Comparison of ENCODE assay signal across 16 mouse cellular contexts in the genomic region with DNA sequence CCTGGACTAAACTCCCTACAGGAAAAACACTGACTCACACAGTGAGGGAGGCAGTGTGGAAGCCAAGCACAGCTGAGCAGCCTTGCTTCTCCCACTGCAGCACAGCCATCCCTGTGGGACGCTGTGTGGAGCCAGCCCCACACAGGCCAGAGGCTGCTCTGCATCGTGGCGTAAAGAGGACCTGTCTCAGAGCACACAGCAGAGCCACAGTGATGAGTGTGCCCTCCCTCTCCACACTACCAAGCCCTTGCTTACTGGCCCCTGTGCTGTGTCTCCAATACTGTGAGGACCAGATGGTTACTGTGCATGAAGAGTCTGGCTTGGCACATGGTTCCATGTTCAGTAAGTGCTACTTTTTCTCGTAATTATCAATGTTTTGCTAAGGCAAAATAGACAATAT.
A peak's percentile ranks its signal among the peaks of the same experiment; 100 is the strongest.
DNase-seq lines count a peak whose midpoint lies in the region; ATAC-seq and TF ChIP-seq lines count a peak whose summit lies in the region.
"Had no signal": no experiment of that assay in that cellular context is flagged by ENCODE, and none has a peak within 500 bp of the region (broad histone marks: within the 10 kb centered on the region; RNA-seq: fewer than 3 reads in every experiment).

No protein-coding gene starts in this region.

- no peak for ATAC-seq in hindbrain, embryonic 14.5 days (ENCODE audit: low FRiP score)
- ATAC-seq: intestine, embryonic 15.5 days had no signal

- TF ChIP-seq POLR2A in cerebellum, adult 2 months (IDR thresholded peaks at IDR 0.05; ENCODE audit: borderline replicate concordance, insufficient read depth, low read length): no peak

- no peaks in the 10 kb centered on the region for H3K27me3 ChIP-seq in cerebellum, adult 2 months (ENCODE audit: control insufficient read depth, insufficient read depth, low read length)
- no peaks in the 10 kb centered on the region for H3K27me3 ChIP-seq in hindbrain, embryonic 14.5 days (ENCODE audit: control insufficient read depth, insufficient read depth, low read length)
- H3K27me3 ChIP-seq: heart, embryonic 13.5 days; intestine, embryonic 15.5 days; midbrain, embryonic 12.5 days had no signal

- H3K36me3 ChIP-seq in hindbrain, embryonic 14.5 days (replicated peaks; ENCODE audit: control insufficient read depth, insufficient read depth): peaks cover 31% of the 10 kb centered on the region
- H3K36me3 ChIP-seq: intestine, embryonic 15.5 days had no signal

- no peak overlapping the region for H3K4me2 ChIP-seq in hindbrain, embryonic 14.5 days (replicated peaks)
- H3K4me2 ChIP-seq: heart, embryonic 13.5 days; intestine, embryonic 15.5 days; midbrain, embryonic 12.5 days had no signal

- 10% methylated on average over 4 of the region's 4 CpGs for WGBS in cerebellum, adult 2 months
- WGBS in hindbrain, embryonic 14.5 days: 77% methylated on average over 4 of the region's 4 CpGs

- intact Hi-C loops in heart, postnatal 36 days (cut with DNase I): no loop called here

- H3K4me1 ChIP-seq in cerebellum, adult 2 months (ENCODE audit: control insufficient read depth, insufficient read depth, low read length): peaks cover 37% of the 10 kb centered on the region
- H3K4me1 ChIP-seq in hindbrain, embryonic 14.5 days (replicated peaks; ENCODE audit: control insufficient read depth, insufficient read depth, low read length): no peaks in the 10 kb centered on the region
- H3K4me1 ChIP-seq: heart, embryonic 13.5 days; intestine, embryonic 15.5 days; midbrain, embryonic 12.5 days had no signal

- H3K9ac ChIP-seq in hindbrain, embryonic 14.5 days: no peak overlapping the region
- H3K9ac ChIP-seq: heart, embryonic 13.5 days; intestine, embryonic 15.5 days; liver, embryonic 14.5 days; midbrain, embryonic 12.5 days had no signal

- no peak overlapping the region for H3K4me3 ChIP-seq in cerebellum, adult 2 months (replicated peaks; ENCODE audit: insufficient read depth, low read depth, low read length)
- H3K4me3 ChIP-seq in layer of hippocampus, adult 2 months: no peak overlapping the region
- no peak overlapping the region for H3K4me3 ChIP-seq in hindbrain, embryonic 14.5 days (replicated peaks; ENCODE audit: low read length)
- H3K4me3 ChIP-seq: heart, embryonic 13.5 days; intestine, embryonic 15.5 days; midbrain, embryonic 12.5 days; myocyte had no signal

- TF ChIP-seq CTCF in cerebellum, adult 2 months (IDR thresholded peaks at IDR 0.05; ENCODE audit: borderline replicate concordance, insufficient read depth, low read depth, low read length): no peak
- no peak for TF ChIP-seq CTCF in layer of hippocampus, adult 2 months (conservative IDR thresholded peaks at IDR 0.05)

- peak; percentile 78 for DNase-seq in heart, adult 11 months
- DNase-seq in heart, postnatal 36 days: no peak
- peak; percentile 8 for DNase-seq in brain, embryonic 18.5 days (ENCODE audit: low read depth, low spot score)
- DNase-seq in cerebellum, adult 2 months: peak; percentile 63 to 76
- DNase-seq in layer of hippocampus, adult 2 months (ENCODE audit: low spot score in 2 of 2): peak; percentile 32 to 51
- DNase-seq in hindbrain, embryonic 14.5 days (ENCODE audit: low spot score): no peak
- no peak for DNase-seq in lung, postnatal 14 days
- DNase-seq: gastrocnemius, postnatal 14 days; right cerebral cortex, postnatal 14 days; thymus, adult 2 months had no signal

- H3K9me3 ChIP-seq in hindbrain, embryonic 14.5 days (ENCODE audit: control insufficient read depth, low read length): no peaks in the 10 kb centered on the region
- H3K9me3 ChIP-seq: heart, embryonic 13.5 days; intestine, embryonic 15.5 days; midbrain, embryonic 12.5 days had no signal

- peak overlapping the region; percentile 17; the same call in 1 of the 2 replicates for H3K27ac ChIP-seq in cerebellum, adult 2 months (ENCODE audit: insufficient read depth, low read length)
- H3K27ac ChIP-seq in layer of hippocampus, adult 2 months: peak overlapping the region; percentile 87
- no peak overlapping the region for H3K27ac ChIP-seq in hindbrain, embryonic 14.5 days
- H3K27ac ChIP-seq: heart, embryonic 13.5 days; intestine, embryonic 15.5 days; kidney, postnatal 0 days; liver, embryonic 14.5 days; midbrain, embryonic 12.5 days had no signal

Comparison
In these comparisons a context has a peak if more than half of its experiments do, and no peak if none do; other contexts are left out.
1. DNase-seq: peak in heart, adult 11 months (single experiment), brain, embryonic 18.5 days (single experiment), cerebellum, adult 2 months (2 of 2) and layer of hippocampus, adult 2 months (2 of 2); none in heart, postnatal 36 days (0 of 2), hindbrain, embryonic 14.5 days (single experiment) and lung, postnatal 14 days (single experiment).